Mouse (Mus musculus) megakaryocyte, embryonic 14.5 days (primary cell): Measurements from ENCODE around the gene Mab21l1.

Source experiments
- FLI1 ChIP-seq: IDR thresholded peaks from 2 replicates; pipeline ENCODE4 v1.6.1; 2012; ENCODE audit warnings: low read length, inconsistent platforms, mixed read lengths
- GATA1 ChIP-seq: IDR thresholded peaks from 3 replicates; pipeline ENCODE4 v1.6.1; 2012; ENCODE audit warnings: mixed read lengths, low read length, inconsistent platforms, borderline replicate concordance

GRCm38 (mm10) chr3:55743885-55744284 lies 38.4 kb upstream of the Mab21l1 start:
- TF ChIP-seq GATA1 (no peak), FLI1 (no peak)
